Mouse (Mus musculus): ENCODE results near the gene Gdpd3. TPM values are rescaled to one million over a fixed set of nuclear protein-coding genes. Genes with fewer than 3 reads are reported as not detected.

The Gdpd3 gene
- polyA plus RNA-seq, 2 experiments, result 0.27 to 2.0 TPM

GRCm38 (mm10) chr7:126799468-126800268, 33.5 kb downstream of the Gdpd3 start:
- peak overlapping the region; percentile 70 to 72 for H3K4me3 ChIP-seq (ENCODE audit: insufficient read depth in 1 of 2, low read depth in 2 of 2, low read length in 2 of 2)
- H3K27me3 ChIP-seq (ENCODE audit: control insufficient read depth, insufficient read depth, low read length), result no peaks in the 10 kb centered on the region
- 4% methylated on average over 38 of the region's 38 CpGs for WGBS (ENCODE audit: insufficient replicate concordance)
- H3K9me3 ChIP-seq (ENCODE audit: control insufficient read depth, low read length), result no peaks in the 10 kb centered on the region
- TF ChIP-seq CTCF (IDR thresholded peaks at IDR 0.05; ENCODE audit: low read depth) (peak; percentile 71), EP300 (IDR thresholded peaks at IDR 0.05; ENCODE audit: low read depth) (no peak)
- H3K27ac ChIP-seq, result peak overlapping the region; percentile 71
- peaks cover 20% of the 10 kb centered on the region for H3K36me3 ChIP-seq (replicated peaks; ENCODE audit: control insufficient read depth, insufficient read depth, low read depth)
- H3K4me1 ChIP-seq (replicated peaks; ENCODE audit: control insufficient read depth in 2 of 2, insufficient read depth in 2 of 2, low read length in 1 of 2), result peaks cover 13 to 23% of the 10 kb centered on the region in 2 experiments
- peak overlapping the region; percentile 66 for H3K9ac ChIP-seq (replicated peaks)
- peak overlapping the region; percentile 99 for H3K4me2 ChIP-seq (ENCODE audit: low read depth)
- DNase-seq (ENCODE audit: low read depth in 3 of 3, low spot score in 3 of 3) (peak in 1 of 3 experiments; percentile 73), ATAC-seq (ENCODE audit: insufficient read depth) (peak; percentile 73)

GRCm38 (mm10) chr7:126800269-126801056, 34.3 kb downstream of the Gdpd3 start:
- Histone ChIP-seq H3K4me3 (ENCODE audit: insufficient read depth in 1 of 2, low read depth in 2 of 2, low read length in 2 of 2) (peak overlapping the region; percentile 70 to 72), H3K4me1 (replicated peaks; ENCODE audit: control insufficient read depth in 2 of 2, insufficient read depth in 2 of 2, low read length in 1 of 2) (peaks cover 13 to 23% of the 10 kb centered on the region in 2 experiments), H3K9me3 (ENCODE audit: control insufficient read depth, low read length) (no peaks in the 10 kb centered on the region), H3K4me2 (ENCODE audit: low read depth) (peak overlapping the region; percentile 99), H3K27me3 (ENCODE audit: control insufficient read depth, insufficient read depth, low read length) (no peaks in the 10 kb centered on the region), H3K36me3 (replicated peaks; ENCODE audit: control insufficient read depth, insufficient read depth, low read depth) (peaks cover 15% of the 10 kb centered on the region), H3K9ac (replicated peaks) (peak overlapping the region; percentile 66), H3K27ac (no peak overlapping the region; the same call in none of the 2 replicates)
- TF ChIP-seq CTCF (IDR thresholded peaks at IDR 0.05; ENCODE audit: low read depth) (no peak), EP300 (IDR thresholded peaks at IDR 0.05; ENCODE audit: low read depth) (no peak)
- WGBS (ENCODE audit: insufficient replicate concordance), result 59% methylated on average over 5 of the region's 5 CpGs
- ATAC-seq (ENCODE audit: insufficient read depth) (no peak), DNase-seq (ENCODE audit: low read depth in 3 of 3, low spot score in 3 of 3) (no peak)

DNA sequence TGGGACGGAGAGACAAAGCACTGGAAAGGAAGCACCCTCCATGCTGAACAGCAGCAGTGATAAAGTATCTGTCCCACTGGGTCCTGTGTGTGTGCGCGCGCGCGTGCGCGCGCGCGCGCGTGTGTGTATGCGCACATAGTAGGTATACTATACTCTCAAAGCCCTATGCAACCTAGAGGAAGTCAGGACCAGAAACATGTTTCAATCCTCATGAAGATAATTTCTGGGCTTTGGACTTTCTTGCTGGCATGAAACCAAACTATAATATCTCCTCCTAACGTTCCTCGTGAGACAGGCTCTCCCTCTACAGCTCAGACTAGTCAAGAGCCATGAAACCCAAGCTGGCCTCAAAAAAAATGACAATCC, 34.9 kb downstream of the Gdpd3 start:
- H3K27ac ChIP-seq, result no peak overlapping the region
- TF ChIP-seq EP300 (IDR thresholded peaks at IDR 0.05; ENCODE audit: low read depth) (no peak), CTCF (IDR thresholded peaks at IDR 0.05; ENCODE audit: low read depth) (no peak)
- DNase-seq (ENCODE audit: low read depth in 3 of 3, low spot score in 3 of 3) (no peak), ATAC-seq (ENCODE audit: insufficient read depth) (no peak)
- H3K36me3 ChIP-seq (replicated peaks; ENCODE audit: control insufficient read depth, insufficient read depth, low read depth), result peaks cover 10% of the 10 kb centered on the region
- 91% methylated on average over 16 of the region's 16 CpGs for WGBS (ENCODE audit: insufficient replicate concordance)
- H3K4me3 ChIP-seq (ENCODE audit: insufficient read depth in 1 of 2, low read depth in 2 of 2, low read length in 2 of 2), result no peak overlapping the region
- H3K4me1 ChIP-seq (replicated peaks; ENCODE audit: control insufficient read depth in 2 of 2, insufficient read depth in 2 of 2, low read length in 1 of 2), result peaks cover 13 to 23% of the 10 kb centered on the region in 2 experiments
- H3K9me3 ChIP-seq (ENCODE audit: control insufficient read depth, low read length), result no peaks in the 10 kb centered on the region
- no peak overlapping the region for H3K4me2 ChIP-seq (ENCODE audit: low read depth)
- no peak overlapping the region for H3K9ac ChIP-seq (replicated peaks)
- no peaks in the 10 kb centered on the region for H3K27me3 ChIP-seq (ENCODE audit: control insufficient read depth, insufficient read depth, low read length)

- DNase-seq (ENCODE audit: low read depth in 3 of 3, low spot score in 3 of 3) (no peak), ATAC-seq (ENCODE audit: insufficient read depth) (no peak)
- no peaks in the 10 kb centered on the region; the same call in 1 of the 2 replicates for H3K36me3 ChIP-seq (replicated peaks; ENCODE audit: control insufficient read depth, insufficient read depth, low read depth)
- WGBS (ENCODE audit: insufficient replicate concordance), result 74% methylated on average over 11 of the region's 11 CpGs
- no peak overlapping the region for H3K4me2 ChIP-seq (ENCODE audit: low read depth)
- no peaks in the 10 kb centered on the region for H3K27me3 ChIP-seq (ENCODE audit: control insufficient read depth, insufficient read depth, low read length)
- peaks cover 13 to 17% of the 10 kb centered on the region in 2 experiments for H3K4me1 ChIP-seq (replicated peaks; ENCODE audit: control insufficient read depth in 2 of 2, insufficient read depth in 2 of 2, low read length in 1 of 2)
- no peak overlapping the region for H3K4me3 ChIP-seq (ENCODE audit: insufficient read depth in 1 of 2, low read depth in 2 of 2, low read length in 2 of 2)
- H3K9me3 ChIP-seq (ENCODE audit: control insufficient read depth, low read length), result no peaks in the 10 kb centered on the region
- H3K9ac ChIP-seq (replicated peaks), result no peak overlapping the region
- no peak overlapping the region for H3K27ac ChIP-seq
- TF ChIP-seq EP300 (IDR thresholded peaks at IDR 0.05; ENCODE audit: low read depth) (no peak), CTCF (IDR thresholded peaks at IDR 0.05; ENCODE audit: low read depth) (no peak)
These were observed 36.2 kb downstream of the Gdpd3 start for GRCm38 (mm10) chr7:126802134-126802889.
